In the genomic region with DNA sequence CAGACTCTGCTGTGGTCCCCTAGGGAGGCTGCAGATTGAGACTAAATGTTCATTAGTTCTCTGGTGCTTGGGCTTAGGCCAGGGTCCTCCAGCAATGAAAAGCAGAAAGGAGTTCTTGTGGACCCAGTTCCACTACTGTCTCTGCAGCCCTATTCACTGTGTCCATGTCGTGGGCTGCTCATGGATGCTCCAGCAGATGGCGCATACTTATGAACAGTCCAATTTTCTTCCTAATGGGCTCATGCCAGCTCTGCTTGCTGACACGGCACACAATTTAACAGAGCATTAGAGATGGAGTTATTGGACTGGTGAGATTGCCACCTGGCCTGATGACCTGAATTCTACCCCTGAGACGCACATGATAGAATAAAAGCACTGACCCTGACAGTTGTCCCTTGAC, we compare ENCODE assay signal across 7 mouse cellular contexts. TPM values are rescaled to one million over a fixed set of nuclear protein-coding genes. Genes with fewer than 3 reads are reported as not detected.
DNase-seq lines count a peak whose midpoint lies in the region; ATAC-seq lines count a peak whose summit lies in the region.

No protein-coding gene starts in this region.

- H3K4me3 ChIP-seq in midbrain, embryonic 11.5 days (ENCODE audit: low read depth, low read length): no peak overlapping the region

- no peaks in the 10 kb centered on the region for H3K9me3 ChIP-seq in midbrain, embryonic 11.5 days (ENCODE audit: control insufficient read depth, low read length)

- no peak overlapping the region for H3K9ac ChIP-seq in midbrain, embryonic 11.5 days (ENCODE audit: low read length)

- H3K4me2 ChIP-seq in midbrain, embryonic 11.5 days: no peak overlapping the region

- 57% methylated on average over 4 of the region's 4 CpGs for WGBS in midbrain, embryonic 11.5 days

- peak; percentile 26 for DNase-seq in thymus, postnatal 4 days
- DNase-seq in thymus, postnatal 10 days (ENCODE audit: low spot score in 2 of 2): no peak
- peak; percentile 77 to 78 for DNase-seq in cerebellum, adult 18-20 months
- peak; percentile 50 to 62 for DNase-seq in frontal cortex, postnatal 10 days (ENCODE audit: low spot score in 2 of 2)
- DNase-seq in layer of hippocampus, postnatal 14 days (ENCODE audit: low spot score in 2 of 2): peak; percentile 73 to 83
- peak; percentile 87 for DNase-seq in midbrain, embryonic 11.5 days (ENCODE audit: low spot score, missing footprints)
- peak; percentile 13 for DNase-seq in testis, postnatal 14 days (ENCODE audit: low spot score)

- H3K27ac ChIP-seq in midbrain, embryonic 11.5 days (ENCODE audit: low read depth, low read length): no peak overlapping the region

- H3K27me3 ChIP-seq in midbrain, embryonic 11.5 days (ENCODE audit: control insufficient read depth, insufficient read depth, low read length): no peaks in the 10 kb centered on the region

- ATAC-seq in midbrain, embryonic 11.5 days (ENCODE audit: low FRiP score): peak; percentile 35; the same call in 1 of the 2 replicates

- H3K36me3 ChIP-seq in midbrain, embryonic 11.5 days (ENCODE audit: control insufficient read depth, insufficient read depth, low read length): no peaks in the 10 kb centered on the region

- no peaks in the 10 kb centered on the region for H3K4me1 ChIP-seq in midbrain, embryonic 11.5 days (ENCODE audit: control insufficient read depth, insufficient read depth, low read length)

RNA-seq across cellular contexts. Expression of a gene that starts 28.3 kb away (rescaled TPM):
- under 1 TPM; 0.07 to 0.85 TPM for total RNA-seq in layer of hippocampus, postnatal 14 days (2021)
- not detected in 2 replicates for polyA plus RNA-seq in midbrain, embryonic 11.5 days (2014; fragmentation: Nextera tagmentation; extraction: Ambion mirVana)

Comparison
In these comparisons a context has a peak if more than half of its experiments do, and no peak if none do; other contexts are left out.
1. DNase-seq: peak in thymus, postnatal 4 days (single experiment), cerebellum, adult 18-20 months (2 of 2), frontal cortex, postnatal 10 days (2 of 2), layer of hippocampus, postnatal 14 days (2 of 2), midbrain, embryonic 11.5 days (single experiment) and testis, postnatal 14 days (single experiment); none in thymus, postnatal 10 days (0 of 2).